Mouse (Mus musculus): Measurements from ENCODE around the gene Cd28. TPM values are rescaled to one million over a fixed set of nuclear protein-coding genes. Genes with fewer than 3 reads are reported as not detected.
A peak's percentile ranks its signal among the peaks of the same experiment; 100 is the strongest.

Cd28 gene
- polyA plus RNA-seq, 1 experiment from 2014 or later: 0.09 TPM

DNA sequence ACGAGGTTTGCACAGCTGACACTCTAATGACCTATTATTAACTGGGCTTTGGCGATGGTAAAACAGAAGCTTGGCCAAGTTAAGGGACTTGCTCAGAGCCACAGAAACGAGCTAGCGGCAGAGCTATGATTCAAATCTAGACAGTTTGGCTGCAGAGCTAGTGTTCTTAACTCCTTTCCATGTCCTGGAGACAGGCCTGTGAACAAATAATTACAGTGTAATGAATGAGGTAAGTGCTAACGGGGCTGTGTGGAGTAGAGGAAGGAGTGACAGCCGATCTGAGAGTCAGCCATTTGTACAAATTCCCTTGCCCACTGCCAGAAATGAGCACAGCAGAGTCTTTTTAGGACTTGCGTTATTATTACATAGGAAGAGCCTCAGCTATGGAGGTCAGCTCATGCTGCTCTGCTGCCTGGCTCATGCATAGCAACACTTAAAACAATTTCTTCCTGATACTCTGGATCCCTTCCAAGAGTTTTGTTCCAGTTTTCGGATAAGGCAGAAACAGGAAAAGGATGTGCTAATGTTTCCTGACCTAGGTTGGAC, 876 bp upstream of the Cd28 start:
- Histone ChIP-seq H3K36me3 (ENCODE audit: control insufficient read depth, insufficient read depth, low read length) (no peaks in the 10 kb centered on the region), H3K27ac (ENCODE audit: low read depth, low read length) (no peak overlapping the region), H3K9me3 (ENCODE audit: control insufficient read depth, low read length) (no peaks in the 10 kb centered on the region), H3K4me1 (replicated peaks; ENCODE audit: control insufficient read depth, insufficient read depth, low read length) (no peaks in the 10 kb centered on the region), H3K4me2 (replicated peaks; ENCODE audit: low read depth, low read length) (no peak overlapping the region), H3K9ac (ENCODE audit: low read depth, low read length) (no peak overlapping the region), H3K27me3 (ENCODE audit: control insufficient read depth, insufficient read depth, low read length) (no peaks in the 10 kb centered on the region), H3K4me3 (ENCODE audit: low read depth, low read length) (no peak overlapping the region)
- WGBS: 83% methylated on average over 8 of the region's 8 CpGs
- no peak for DNase-seq (ENCODE audit: low spot score)
- no peak for ATAC-seq (ENCODE audit: low FRiP score)

- Histone ChIP-seq H3K4me2 (replicated peaks; ENCODE audit: low read depth, low read length) (no peak overlapping the region), H3K4me1 (replicated peaks; ENCODE audit: control insufficient read depth, insufficient read depth, low read length) (no peaks in the 10 kb centered on the region), H3K4me3 (ENCODE audit: low read depth, low read length) (no peak overlapping the region), H3K36me3 (ENCODE audit: control insufficient read depth, insufficient read depth, low read length) (no peaks in the 10 kb centered on the region), H3K27me3 (ENCODE audit: control insufficient read depth, insufficient read depth, low read length) (no peaks in the 10 kb centered on the region), H3K27ac (ENCODE audit: low read depth, low read length) (no peak overlapping the region), H3K9ac (ENCODE audit: low read depth, low read length) (no peak overlapping the region), H3K9me3 (ENCODE audit: control insufficient read depth, low read length) (no peaks in the 10 kb centered on the region)
- no peak for DNase-seq (ENCODE audit: low spot score)
- 82% methylated on average over 4 of the region's 4 CpGs for WGBS
- no peak for ATAC-seq (ENCODE audit: low FRiP score)
Observed at GRCm38 (mm10) chr1:60718580-60718979, 2.0 kb downstream of the Cd28 start.

DNA sequence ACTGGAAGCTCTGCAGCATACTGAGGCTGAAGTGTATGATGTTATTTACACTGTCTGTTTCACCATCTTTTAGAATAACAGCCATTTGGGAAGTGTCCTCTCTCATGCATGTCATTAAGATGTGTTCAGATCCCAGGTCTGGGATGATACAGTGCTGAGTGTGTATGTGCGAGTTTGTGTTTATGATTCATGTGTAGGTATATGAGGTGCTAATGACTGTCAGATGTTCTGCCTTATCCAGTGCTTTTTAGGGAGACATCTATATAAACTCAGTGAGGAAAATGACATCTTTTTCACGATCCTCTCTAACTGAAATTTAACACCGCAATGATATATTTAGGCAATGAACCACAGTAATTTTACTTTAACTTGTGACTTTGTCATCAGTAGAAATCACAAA, 7.0 kb downstream of the Cd28 start:
- H3K4me1 ChIP-seq (replicated peaks; ENCODE audit: control insufficient read depth, insufficient read depth, low read length): no peaks in the 10 kb centered on the region
- no peak overlapping the region for H3K9ac ChIP-seq (ENCODE audit: low read depth, low read length)
- H3K9me3 ChIP-seq (ENCODE audit: control insufficient read depth, low read length): no peaks in the 10 kb centered on the region
- no peak overlapping the region for H3K4me2 ChIP-seq (replicated peaks; ENCODE audit: low read depth, low read length)
- H3K27me3 ChIP-seq (ENCODE audit: control insufficient read depth, insufficient read depth, low read length): no peaks in the 10 kb centered on the region
- no peak overlapping the region for H3K27ac ChIP-seq (ENCODE audit: low read depth, low read length)
- ATAC-seq (ENCODE audit: low FRiP score) (no peak), DNase-seq (ENCODE audit: low spot score) (no peak)
- H3K36me3 ChIP-seq (ENCODE audit: control insufficient read depth, insufficient read depth, low read length): no peaks in the 10 kb centered on the region
- H3K4me3 ChIP-seq (ENCODE audit: low read depth, low read length): no peak overlapping the region
- WGBS: 89% methylated on average over 3 of the region's 3 CpGs

DNA sequence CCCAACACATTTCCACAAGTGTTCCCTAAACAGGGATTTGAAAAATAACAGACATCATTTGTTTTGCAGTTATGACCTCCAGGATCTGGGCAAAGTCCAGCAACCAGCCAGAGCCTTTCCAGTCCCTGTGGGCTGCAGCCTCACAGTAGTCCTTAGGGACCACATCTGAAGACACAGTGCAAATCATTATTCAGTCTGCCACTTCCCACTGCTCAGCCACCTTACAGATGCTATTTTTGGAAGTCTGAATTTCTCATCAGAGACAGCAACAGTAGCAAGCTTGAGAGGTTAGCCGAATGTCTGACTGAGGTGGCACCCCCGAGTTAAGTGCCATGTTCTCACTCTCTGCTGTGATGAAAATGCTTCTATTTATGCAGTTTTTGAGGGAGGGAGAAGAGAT, 15.3 kb downstream of the Cd28 start:
- ATAC-seq (ENCODE audit: low FRiP score) (no peak), DNase-seq (ENCODE audit: low spot score) (no peak)
- Histone ChIP-seq H3K9me3 (ENCODE audit: control insufficient read depth, low read length) (no peaks in the 10 kb centered on the region), H3K27me3 (ENCODE audit: control insufficient read depth, insufficient read depth, low read length) (no peaks in the 10 kb centered on the region), H3K4me1 (replicated peaks; ENCODE audit: control insufficient read depth, insufficient read depth, low read length) (no peaks in the 10 kb centered on the region), H3K4me3 (ENCODE audit: low read depth, low read length) (no peak overlapping the region), H3K9ac (ENCODE audit: low read depth, low read length) (no peak overlapping the region), H3K36me3 (ENCODE audit: control insufficient read depth, insufficient read depth, low read length) (no peaks in the 10 kb centered on the region), H3K27ac (ENCODE audit: low read depth, low read length) (no peak overlapping the region), H3K4me2 (replicated peaks; ENCODE audit: low read depth, low read length) (no peak overlapping the region)
- 95% methylated on average over 2 of the region's 2 CpGs for whole genome bisulfite sequencing

DNA sequence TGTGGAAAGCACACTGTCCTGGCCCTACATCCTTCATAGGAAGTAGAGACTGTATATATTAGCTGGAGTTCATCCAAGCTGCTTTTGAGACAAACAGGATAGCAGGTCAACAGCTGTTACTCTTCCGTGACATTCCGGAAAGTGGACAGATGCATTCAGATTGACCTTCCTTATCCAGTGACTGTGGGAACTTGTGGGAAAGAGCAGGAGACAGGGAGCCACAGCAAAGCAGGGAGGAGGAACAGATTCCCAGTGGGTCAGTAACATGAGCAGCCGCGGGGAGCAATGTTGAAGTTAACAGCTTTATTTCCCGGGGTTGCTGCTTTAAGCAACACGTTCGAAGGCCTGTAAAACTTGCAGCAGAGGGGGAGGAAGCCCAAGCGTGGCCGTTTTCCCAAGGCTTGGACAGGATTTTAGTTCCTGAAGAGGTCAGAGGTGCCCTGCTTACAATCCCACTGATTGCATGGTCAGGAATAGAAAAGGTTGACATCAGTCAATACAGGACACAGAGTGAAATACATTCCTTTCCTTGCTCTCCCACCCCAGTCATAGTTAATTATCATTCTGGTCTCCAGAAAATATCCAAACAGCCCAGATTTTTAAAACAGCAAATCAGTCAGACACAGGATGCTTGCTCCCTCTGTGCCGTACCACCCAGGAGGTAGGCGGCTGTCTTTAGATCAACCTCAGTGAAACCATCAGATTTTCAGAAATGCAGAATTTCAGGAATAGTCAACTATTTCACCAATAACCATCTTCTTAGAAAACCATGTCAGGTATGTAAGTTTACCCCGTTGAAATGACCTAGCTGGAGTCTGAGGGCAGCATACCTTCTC, 18.7 kb downstream of the Cd28 start:
- H3K9me3 ChIP-seq (ENCODE audit: control insufficient read depth, low read length): no peaks in the 10 kb centered on the region
- ATAC-seq (ENCODE audit: low FRiP score) (no peak), DNase-seq (ENCODE audit: low spot score) (peak; percentile 5)
- H3K27me3 ChIP-seq (ENCODE audit: control insufficient read depth, insufficient read depth, low read length): no peaks in the 10 kb centered on the region
- H3K4me3 ChIP-seq (ENCODE audit: low read depth, low read length): no peak overlapping the region
- no peaks in the 10 kb centered on the region for H3K36me3 ChIP-seq (ENCODE audit: control insufficient read depth, insufficient read depth, low read length)
- no peak overlapping the region for H3K27ac ChIP-seq (ENCODE audit: low read depth, low read length)
- 72% methylated on average over 12 of the region's 12 CpGs for WGBS
- no peaks in the 10 kb centered on the region for H3K4me1 ChIP-seq (replicated peaks; ENCODE audit: control insufficient read depth, insufficient read depth, low read length)
- no peak overlapping the region for H3K9ac ChIP-seq (ENCODE audit: low read depth, low read length)
- H3K4me2 ChIP-seq (replicated peaks; ENCODE audit: low read depth, low read length): no peak overlapping the region

DNA sequence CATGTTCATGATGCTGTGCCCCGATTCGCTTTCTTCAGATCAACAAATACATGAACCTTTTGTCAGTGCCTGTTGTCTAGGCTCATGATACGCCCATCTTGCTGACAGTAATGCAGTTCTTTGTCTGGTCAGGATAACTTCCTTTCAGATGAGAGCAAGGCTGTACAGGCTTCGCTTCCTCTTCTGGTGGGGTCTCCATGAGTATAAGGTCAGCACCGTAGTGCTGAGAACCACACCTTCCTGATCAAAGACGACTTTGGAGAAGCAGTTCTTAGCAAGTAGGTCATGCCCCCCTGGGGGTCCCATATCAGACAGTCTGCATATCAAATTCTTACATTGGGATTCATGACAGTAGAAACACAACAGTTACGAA, 19.3 kb downstream of the Cd28 start:
- DNase-seq (ENCODE audit: low spot score): no peak

GRCm38 (mm10) chr1:60744266-60744665, 27.7 kb downstream of the Cd28 start:
- H3K36me3 ChIP-seq (ENCODE audit: control insufficient read depth, insufficient read depth, low read length): no peaks in the 10 kb centered on the region
- H3K9ac ChIP-seq (ENCODE audit: low read depth, low read length): no peak overlapping the region
- no peaks in the 10 kb centered on the region for H3K9me3 ChIP-seq (ENCODE audit: control insufficient read depth, low read length)
- H3K27me3 ChIP-seq (ENCODE audit: control insufficient read depth, insufficient read depth, low read length): no peaks in the 10 kb centered on the region
- H3K27ac ChIP-seq (ENCODE audit: low read depth, low read length): no peak overlapping the region
- ATAC-seq (ENCODE audit: low FRiP score) (no peak), DNase-seq (ENCODE audit: low spot score) (no peak)
- WGBS: 78% methylated on average over 1 of the region's 1 CpGs
- no peak overlapping the region for H3K4me3 ChIP-seq (ENCODE audit: low read depth, low read length)
- no peaks in the 10 kb centered on the region for H3K4me1 ChIP-seq (replicated peaks; ENCODE audit: control insufficient read depth, insufficient read depth, low read length)
- H3K4me2 ChIP-seq (replicated peaks; ENCODE audit: low read depth, low read length): no peak overlapping the region

More for the DNA sequence above, 19.3 kb downstream of the Cd28 start:
- no peak for ATAC-seq (ENCODE audit: low FRiP score)
- Histone ChIP-seq H3K4me2 (replicated peaks; ENCODE audit: low read depth, low read length) (no peak overlapping the region), H3K36me3 (ENCODE audit: control insufficient read depth, insufficient read depth, low read length) (no peaks in the 10 kb centered on the region), H3K4me3 (ENCODE audit: low read depth, low read length) (no peak overlapping the region), H3K9ac (ENCODE audit: low read depth, low read length) (no peak overlapping the region), H3K27me3 (ENCODE audit: control insufficient read depth, insufficient read depth, low read length) (no peaks in the 10 kb centered on the region), H3K9me3 (ENCODE audit: control insufficient read depth, low read length) (no peaks in the 10 kb centered on the region), H3K27ac (ENCODE audit: low read depth, low read length) (no peak overlapping the region), H3K4me1 (replicated peaks; ENCODE audit: control insufficient read depth, insufficient read depth, low read length) (no peaks in the 10 kb centered on the region)
- 83% methylated on average over 7 of the region's 7 CpGs for WGBS

DNA sequence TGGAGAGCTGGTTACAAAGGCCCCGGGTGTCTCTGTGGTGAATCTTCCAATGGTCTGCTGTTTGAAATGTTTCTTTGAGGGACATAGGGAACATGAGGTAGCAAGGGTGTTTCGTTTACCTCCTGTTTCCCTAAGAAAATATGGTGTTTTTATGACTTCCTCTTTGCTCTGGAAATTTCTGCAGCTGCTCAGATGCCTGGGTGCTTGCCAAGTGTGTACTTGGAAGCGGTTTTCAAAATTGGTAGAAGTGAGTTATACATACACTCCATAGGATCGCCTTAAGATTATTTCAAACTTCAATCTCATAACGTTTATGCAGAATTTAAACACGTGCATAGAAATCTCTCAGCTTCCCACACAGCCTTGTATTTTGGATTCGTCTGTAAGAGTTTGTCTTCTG, 29.1 kb downstream of the Cd28 start:
- Histone ChIP-seq H3K4me1 (replicated peaks; ENCODE audit: control insufficient read depth, insufficient read depth, low read length) (no peaks in the 10 kb centered on the region), H3K4me2 (replicated peaks; ENCODE audit: low read depth, low read length) (no peak overlapping the region), H3K4me3 (ENCODE audit: low read depth, low read length) (no peak overlapping the region), H3K36me3 (ENCODE audit: control insufficient read depth, insufficient read depth, low read length) (no peaks in the 10 kb centered on the region), H3K27ac (ENCODE audit: low read depth, low read length) (no peak overlapping the region), H3K9ac (ENCODE audit: low read depth, low read length) (no peak overlapping the region), H3K9me3 (ENCODE audit: control insufficient read depth, low read length) (no peaks in the 10 kb centered on the region), H3K27me3 (ENCODE audit: control insufficient read depth, insufficient read depth, low read length) (no peaks in the 10 kb centered on the region)
- ATAC-seq (ENCODE audit: low FRiP score) (no peak), DNase-seq (ENCODE audit: low spot score) (no peak)
- 83% methylated on average over 7 of the region's 7 CpGs for WGBS

- WGBS: 66% methylated on average over 2 of the region's 2 CpGs
Observed at GRCm38 (mm10) chr1:60746153-60746552, 29.6 kb downstream of the Cd28 start.

More at GRCm38 (mm10) chr1:60746153-60746552, 29.6 kb downstream of the Cd28 start:
- no peak for ATAC-seq (ENCODE audit: low FRiP score)
- no peak for DNase-seq (ENCODE audit: low spot score)
- Histone ChIP-seq H3K27me3 (ENCODE audit: control insufficient read depth, insufficient read depth, low read length) (no peaks in the 10 kb centered on the region), H3K27ac (ENCODE audit: low read depth, low read length) (no peak overlapping the region), H3K9ac (ENCODE audit: low read depth, low read length) (no peak overlapping the region), H3K4me3 (ENCODE audit: low read depth, low read length) (no peak overlapping the region), H3K4me1 (replicated peaks; ENCODE audit: control insufficient read depth, insufficient read depth, low read length) (no peaks in the 10 kb centered on the region), H3K4me2 (replicated peaks; ENCODE audit: low read depth, low read length) (no peak overlapping the region), H3K36me3 (ENCODE audit: control insufficient read depth, insufficient read depth, low read length) (no peaks in the 10 kb centered on the region), H3K9me3 (ENCODE audit: control insufficient read depth, low read length) (no peaks in the 10 kb centered on the region)
